Mouse (Mus musculus): ENCODE results near the gene Dnajc10. TPM values are rescaled to one million over a fixed set of nuclear protein-coding genes. Genes with fewer than 3 reads are reported as not detected.

Gene Dnajc10
- polyA plus RNA-seq (2012; ENCODE audit: insufficient read depth, insufficient read length, missing spikeins) = 13.0 and 15.3 TPM in 2 replicates

- Histone ChIP-seq H3K27ac (replicated peaks; ENCODE audit: low read depth, low read length) (peak within 1 kb of the TSS; percentile 89), H3K4me3 (ENCODE audit: insufficient read depth, low read depth, low read length) (peak within 1 kb of the TSS; percentile 85), H3K4me1 (ENCODE audit: control insufficient read depth, insufficient read depth, insufficient read length, low read length) (no peaks in the 10 kb centered on the region)
Measured at GRCm38 (mm10) chr2:80315242-80316161, at the start of gene Dnajc10. Gene Dnajc10 (plus strand): TSS chr2:80315466.

GRCm38 (mm10) chr2:80266894-80267293 lies 48.4 kb upstream of the Dnajc10 start:
- Histone ChIP-seq H3K27ac (replicated peaks; ENCODE audit: low read depth, low read length) (no peak overlapping the region), H3K4me1 (ENCODE audit: control insufficient read depth, insufficient read depth, insufficient read length, low read length) (no peaks in the 10 kb centered on the region), H3K4me3 (ENCODE audit: insufficient read depth, low read depth, low read length) (no peak overlapping the region)

- Histone ChIP-seq H3K4me3 (ENCODE audit: insufficient read depth, low read depth, low read length) (no peak overlapping the region), H3K27ac (replicated peaks; ENCODE audit: low read depth, low read length) (no peak overlapping the region), H3K4me1 (ENCODE audit: control insufficient read depth, insufficient read depth, insufficient read length, low read length) (no peaks in the 10 kb centered on the region)
Measured at GRCm38 (mm10) chr2:80268053-80268452, 47.2 kb upstream of the Dnajc10 start.

GRCm38 (mm10) chr2:80271431-80271830 lies 43.8 kb upstream of the Dnajc10 start:
- Histone ChIP-seq H3K27ac (replicated peaks; ENCODE audit: low read depth, low read length) (no peak overlapping the region), H3K4me3 (ENCODE audit: insufficient read depth, low read depth, low read length) (no peak overlapping the region), H3K4me1 (ENCODE audit: control insufficient read depth, insufficient read depth, insufficient read length, low read length) (no peaks in the 10 kb centered on the region)

GRCm38 (mm10) chr2:80273038-80273437 lies 42.2 kb upstream of the Dnajc10 start:
- H3K4me3 ChIP-seq (ENCODE audit: insufficient read depth, low read depth, low read length) = no peak overlapping the region
- H3K4me1 ChIP-seq (ENCODE audit: control insufficient read depth, insufficient read depth, insufficient read length, low read length) = no peaks in the 10 kb centered on the region
- no peak overlapping the region for H3K27ac ChIP-seq (replicated peaks; ENCODE audit: low read depth, low read length)

- Histone ChIP-seq H3K27ac (replicated peaks; ENCODE audit: low read depth, low read length) (no peak overlapping the region), H3K4me3 (ENCODE audit: insufficient read depth, low read depth, low read length) (no peak overlapping the region), H3K4me1 (ENCODE audit: control insufficient read depth, insufficient read depth, insufficient read length, low read length) (no peaks in the 10 kb centered on the region)
Measured at GRCm38 (mm10) chr2:80273763-80274162, 41.5 kb upstream of the Dnajc10 start.

GRCm38 (mm10) chr2:80275136-80275535 lies 40.1 kb upstream of the Dnajc10 start:
- Histone ChIP-seq H3K4me1 (ENCODE audit: control insufficient read depth, insufficient read depth, insufficient read length, low read length) (no peaks in the 10 kb centered on the region), H3K27ac (replicated peaks; ENCODE audit: low read depth, low read length) (no peak overlapping the region), H3K4me3 (ENCODE audit: insufficient read depth, low read depth, low read length) (no peak overlapping the region)

- H3K27ac ChIP-seq (replicated peaks; ENCODE audit: low read depth, low read length) = no peak overlapping the region
- no peak overlapping the region for H3K4me3 ChIP-seq (ENCODE audit: insufficient read depth, low read depth, low read length)
- H3K4me1 ChIP-seq (ENCODE audit: control insufficient read depth, insufficient read depth, insufficient read length, low read length) = no peaks in the 10 kb centered on the region
Measured at GRCm38 (mm10) chr2:80282214-80282613, 33.1 kb upstream of the Dnajc10 start.

- Histone ChIP-seq H3K4me3 (ENCODE audit: insufficient read depth, low read depth, low read length) (no peak overlapping the region), H3K27ac (replicated peaks; ENCODE audit: low read depth, low read length) (no peak overlapping the region), H3K4me1 (ENCODE audit: control insufficient read depth, insufficient read depth, insufficient read length, low read length) (no peaks in the 10 kb centered on the region)
Measured at GRCm38 (mm10) chr2:80286397-80286796, 28.9 kb upstream of the Dnajc10 start.

- H3K4me1 ChIP-seq (ENCODE audit: control insufficient read depth, insufficient read depth, insufficient read length, low read length) = no peaks in the 10 kb centered on the region
- no peak within 1 kb of the TSS for H3K27ac ChIP-seq (replicated peaks; ENCODE audit: low read depth, low read length)
- no peak within 1 kb of the TSS for H3K4me3 ChIP-seq (ENCODE audit: insufficient read depth, low read depth, low read length)
Measured at GRCm38 (mm10) chr2:80292172-80292571, 23.1 kb upstream of the Dnajc10 start, which contains the start of gene Prdx6b. Gene Prdx6b (plus strand): TSS chr2:80292472.

GRCm38 (mm10) chr2:80298334-80298733 lies 16.9 kb upstream of the Dnajc10 start:
- H3K4me1 ChIP-seq (ENCODE audit: control insufficient read depth, insufficient read depth, insufficient read length, low read length) = no peaks in the 10 kb centered on the region
- no peak overlapping the region for H3K27ac ChIP-seq (replicated peaks; ENCODE audit: low read depth, low read length)
- H3K4me3 ChIP-seq (ENCODE audit: insufficient read depth, low read depth, low read length) = no peak overlapping the region

GRCm38 (mm10) chr2:80300806-80301205 lies 14.5 kb upstream of the Dnajc10 start:
- Histone ChIP-seq H3K4me1 (ENCODE audit: control insufficient read depth, insufficient read depth, insufficient read length, low read length) (no peaks in the 10 kb centered on the region), H3K27ac (replicated peaks; ENCODE audit: low read depth, low read length) (no peak overlapping the region), H3K4me3 (ENCODE audit: insufficient read depth, low read depth, low read length) (no peak overlapping the region)

GRCm38 (mm10) chr2:80303957-80304356 lies 11.3 kb upstream of the Dnajc10 start:
- H3K4me3 ChIP-seq (ENCODE audit: insufficient read depth, low read depth, low read length) = no peak overlapping the region
- H3K27ac ChIP-seq (replicated peaks; ENCODE audit: low read depth, low read length) = no peak overlapping the region
- no peaks in the 10 kb centered on the region for H3K4me1 ChIP-seq (ENCODE audit: control insufficient read depth, insufficient read depth, insufficient read length, low read length)

GRCm38 (mm10) chr2:80307701-80308100 lies 7.6 kb upstream of the Dnajc10 start:
- Histone ChIP-seq H3K4me3 (ENCODE audit: insufficient read depth, low read depth, low read length) (no peak overlapping the region), H3K27ac (replicated peaks; ENCODE audit: low read depth, low read length) (no peak overlapping the region)

GRCm38 (mm10) chr2:80309775-80310174 lies 5.5 kb upstream of the Dnajc10 start:
- Histone ChIP-seq H3K4me3 (ENCODE audit: insufficient read depth, low read depth, low read length) (no peak overlapping the region), H3K4me1 (ENCODE audit: control insufficient read depth, insufficient read depth, insufficient read length, low read length) (no peaks in the 10 kb centered on the region), H3K27ac (replicated peaks; ENCODE audit: low read depth, low read length) (no peak overlapping the region)

More at GRCm38 (mm10) chr2:80307701-80308100, 7.6 kb upstream of the Dnajc10 start:
- H3K4me1 ChIP-seq (ENCODE audit: control insufficient read depth, insufficient read depth, insufficient read length, low read length) = no peaks in the 10 kb centered on the region

GRCm38 (mm10) chr2:80310772-80311171 lies 4.5 kb upstream of the Dnajc10 start:
- no peak overlapping the region for H3K4me3 ChIP-seq (ENCODE audit: insufficient read depth, low read depth, low read length)
- H3K4me1 ChIP-seq (ENCODE audit: control insufficient read depth, insufficient read depth, insufficient read length, low read length) = no peaks in the 10 kb centered on the region
- no peak overlapping the region for H3K27ac ChIP-seq (replicated peaks; ENCODE audit: low read depth, low read length)
